Mouse (Mus musculus): ENCODE measurements at regions not wholly inside any gene's neighbourhood (a gene's known extent, or its start where the extent isn't known, plus 50 kb on each side); places are given as distances from the start of the nearest gene placed in this dataset.

DNA sequence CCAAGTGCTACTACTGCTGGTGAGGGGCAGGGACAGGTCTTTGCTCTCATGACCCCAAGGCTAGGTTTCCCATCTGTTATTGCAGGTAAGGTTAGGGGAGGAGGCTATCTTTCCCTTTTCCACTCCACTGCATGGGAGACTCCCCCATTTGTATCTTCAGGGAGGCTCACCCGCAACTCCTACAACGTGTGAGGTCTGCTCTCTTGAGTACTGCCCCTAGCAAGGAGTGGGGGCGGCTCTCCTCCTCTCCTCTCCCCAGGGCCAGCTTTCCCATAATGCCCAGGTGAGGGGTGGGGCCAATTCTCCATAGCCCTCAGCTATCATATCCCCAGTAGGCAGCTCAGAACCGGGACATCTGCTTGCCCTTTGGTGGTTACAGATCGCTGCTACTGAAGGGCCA lies 113.9 kb upstream of the Tenm3 start:
- TF ChIP-seq POLR2A (IDR thresholded peaks at IDR 0.05; ENCODE audit: insufficient read depth, low read length) (no peak), EP300 (IDR thresholded peaks at IDR 0.05; ENCODE audit: insufficient read depth, low read depth, low read length) (no peak)
